Mouse (Mus musculus) A20 (cell line): ENCODE results near the gene Smg5.

Experiments used
- DNase-seq: peaks from one replicate; pipeline ENCODE4 v3.0.0-alpha.2; 2011; ENCODE audit warnings: low read depth, low spot score

Smg5 gene

DNA sequence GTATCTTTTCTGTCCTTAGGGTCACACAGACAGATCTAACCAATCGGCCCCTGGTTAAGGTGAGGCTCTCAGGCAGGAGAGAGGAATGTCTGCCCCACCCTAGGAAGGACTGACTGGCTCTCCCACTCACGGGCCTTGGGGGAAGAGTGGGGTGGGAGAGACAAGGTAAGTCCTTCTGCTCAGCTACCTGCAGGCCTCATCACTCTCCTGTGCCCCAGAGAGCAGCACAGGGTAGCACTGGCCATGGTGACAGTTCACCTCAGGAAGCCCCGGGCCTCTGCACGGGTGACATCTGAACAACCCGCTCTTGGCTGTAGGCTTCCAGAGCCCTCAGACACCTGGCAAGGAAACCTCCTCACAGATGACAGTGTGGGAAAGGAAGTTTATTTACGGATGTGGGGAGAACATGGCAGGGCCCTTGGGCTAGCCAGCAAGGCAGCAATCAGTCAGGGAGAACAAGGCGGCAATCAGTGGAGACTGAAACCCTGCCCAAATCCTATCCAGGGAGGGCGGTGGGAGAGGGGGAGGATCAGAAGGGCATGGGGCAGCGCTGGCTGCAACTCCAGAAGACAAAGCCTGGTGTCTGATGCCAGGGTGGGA, 57.8 kb downstream of the Smg5 start:
- DNase-seq = no peak

DNA sequence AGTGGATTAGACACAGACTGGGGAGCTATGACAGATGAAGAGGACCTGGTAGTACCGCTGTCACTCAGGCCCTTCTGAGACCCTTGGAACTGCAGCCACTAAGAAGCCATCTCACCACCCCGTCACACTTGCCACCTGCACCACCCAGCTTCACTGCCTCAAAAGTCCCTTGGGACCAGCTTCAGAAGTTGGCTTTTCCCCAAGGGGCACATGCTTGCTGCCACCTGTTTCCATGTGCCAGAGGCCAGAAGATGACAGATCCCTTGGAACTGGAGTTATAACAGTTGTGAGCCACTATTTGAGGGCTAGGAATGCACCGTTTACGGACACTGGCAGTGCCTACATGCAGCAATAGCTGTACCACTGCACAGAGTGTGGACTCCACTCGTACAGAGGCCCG, 59.2 kb downstream of the Smg5 start:
- peak; percentile 73 for DNase-seq

DNA sequence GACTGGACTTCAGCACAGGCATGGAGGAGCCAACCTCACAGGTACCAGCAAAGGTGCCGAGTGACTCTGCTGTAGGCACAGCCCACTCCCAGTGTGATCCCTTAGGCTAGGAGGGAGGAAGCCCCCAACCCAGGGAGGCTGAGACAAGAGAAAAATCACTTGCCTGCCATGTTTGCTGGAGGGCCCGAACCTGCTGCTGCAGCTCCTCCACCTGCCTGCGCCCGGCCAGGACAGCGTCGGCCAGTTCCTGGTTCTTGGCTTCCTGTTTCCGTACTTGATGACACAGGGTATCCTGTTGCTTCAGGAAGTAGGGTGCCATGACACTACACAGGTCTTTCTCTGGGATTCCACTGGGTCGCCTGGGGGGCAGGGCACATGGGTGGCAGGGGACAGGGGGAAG, 59.7 kb downstream of the Smg5 start:
- DNase-seq = no peak

DNA sequence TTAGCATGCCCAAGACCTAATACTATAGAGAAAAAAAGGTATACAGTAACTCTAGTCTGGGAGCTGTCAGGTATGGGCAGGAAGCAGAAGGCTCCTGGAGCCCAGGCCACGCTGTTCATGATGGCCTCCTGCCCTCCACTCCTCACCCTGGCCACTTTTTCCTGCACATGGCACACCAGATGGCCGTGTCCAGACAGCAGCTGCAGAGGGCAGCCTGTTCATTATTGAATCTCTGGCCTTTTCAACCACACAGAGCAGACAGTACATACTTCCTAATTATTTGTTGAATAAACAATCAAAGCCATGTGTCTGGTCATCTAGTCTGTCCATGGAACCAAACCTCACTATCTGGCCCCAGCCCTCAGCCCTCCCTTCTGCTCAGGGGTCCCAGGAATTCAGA, 62.6 kb downstream of the Smg5 start:
- no peak for DNase-seq

DNA sequence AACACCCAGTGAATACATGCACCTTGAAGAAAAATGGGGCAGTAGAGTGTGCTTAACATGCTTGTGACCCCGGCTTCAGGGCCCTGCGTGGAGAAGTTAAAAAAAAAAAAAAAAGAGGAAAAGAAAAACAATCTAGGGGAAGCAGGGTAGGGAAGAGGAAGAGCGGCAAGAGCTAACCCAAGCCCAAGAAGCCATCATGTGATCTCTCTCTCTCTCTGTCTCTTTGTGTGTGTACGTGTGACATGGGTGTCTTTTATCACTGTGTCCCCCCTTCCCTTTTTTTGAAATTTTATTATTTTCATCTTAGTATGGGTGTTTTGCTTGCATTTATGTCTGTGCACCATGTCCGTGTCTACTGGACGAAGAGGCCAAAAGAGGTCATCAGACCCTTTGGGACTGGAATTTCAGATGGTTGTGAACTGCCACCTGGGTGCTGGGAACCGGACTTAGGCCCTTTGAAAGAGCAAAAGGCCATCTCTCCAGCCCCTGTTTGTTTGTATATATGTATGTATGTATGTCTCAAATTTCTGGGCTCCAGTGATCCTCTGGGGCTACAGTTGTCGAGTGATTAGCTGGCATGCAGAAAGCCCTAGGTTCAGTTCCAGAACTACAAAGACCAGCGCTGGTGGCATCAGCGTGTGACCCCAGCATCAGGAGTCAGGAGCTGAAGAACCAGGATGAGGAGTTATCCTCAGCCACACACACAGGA, 67.6 kb downstream of the Smg5 start:
- DNase-seq = no peak

DNA sequence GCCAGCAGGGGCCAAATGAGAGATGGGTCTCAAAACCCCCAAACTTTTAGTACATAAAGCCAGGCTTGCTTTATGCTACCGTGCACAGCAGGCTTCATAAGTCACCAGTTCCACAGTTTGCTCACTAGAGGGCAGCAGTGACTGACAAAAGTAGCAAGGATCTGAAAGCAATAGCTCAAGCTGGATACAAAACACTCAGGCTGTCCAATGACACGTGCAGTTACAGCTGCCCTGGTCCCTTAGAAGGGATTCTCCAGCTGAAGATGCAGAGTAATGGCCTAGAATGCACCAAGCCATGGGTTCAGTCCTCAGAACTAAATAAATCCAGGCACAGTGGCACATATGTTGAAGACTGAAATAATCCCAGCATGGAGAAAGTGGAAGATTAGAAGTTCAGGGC, 71.0 kb downstream of the Smg5 start:
- peak; percentile 86 for DNase-seq

- DNase-seq = no peak
These were observed 71.5 kb downstream of the Smg5 start for GRCm38 (mm10) chr3:88407529-88407928.

DNA sequence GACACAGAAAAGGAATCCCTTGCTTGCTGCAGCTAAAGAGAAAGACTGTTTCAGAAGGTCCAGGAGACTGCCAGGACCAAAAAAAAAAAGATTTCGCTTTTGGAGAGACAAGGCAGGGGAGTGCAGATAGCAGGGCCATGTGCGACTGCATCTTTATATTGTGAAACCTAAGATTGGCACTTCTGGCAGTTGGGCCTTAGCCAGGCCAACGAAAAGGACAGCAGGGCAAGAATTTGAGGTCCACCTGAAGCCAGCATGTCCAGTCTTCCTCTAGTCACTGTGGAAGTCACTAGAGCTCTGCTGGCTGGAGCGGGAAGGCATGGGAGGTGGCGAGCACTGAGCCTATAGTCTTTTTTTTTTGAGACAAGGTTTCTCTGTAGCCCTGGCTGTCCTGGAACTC, 72.9 kb downstream of the Smg5 start:
- DNase-seq = no peak

- peak; percentile 99 for DNase-seq
These were observed 73.9 kb downstream of the Smg5 start, which contains the start of gene Pmf1 for GRCm38 (mm10) chr3:88409741-88410644. TSS of gene Pmf1 (minus strand) at chr3:88410331.

- DNase-seq = no peak
These were observed 74.6 kb downstream of the Smg5 start for GRCm38 (mm10) chr3:88410645-88411031.

DNA sequence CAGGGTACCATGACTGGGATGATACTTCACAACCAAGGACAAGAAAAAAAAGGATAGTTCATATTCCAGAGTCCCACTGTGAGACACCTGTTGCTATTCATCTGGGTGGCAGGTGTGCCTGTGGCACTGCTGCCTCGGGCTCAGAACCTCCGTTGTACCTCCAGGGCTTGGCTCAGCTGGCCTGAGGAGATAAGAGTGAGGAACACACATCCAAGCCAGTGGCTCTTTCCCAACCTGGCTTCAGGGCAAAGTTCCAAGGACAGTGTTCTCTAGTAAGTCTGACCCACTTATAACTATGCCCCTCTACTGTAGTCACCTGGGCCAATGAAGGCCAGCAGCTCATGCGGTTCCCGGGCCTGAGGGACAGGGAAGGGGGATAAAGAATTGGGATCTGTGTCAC, 75.6 kb downstream of the Smg5 start:
- DNase-seq = no peak
